Mouse (Mus musculus): ENCODE measurements at regions not wholly inside any gene's neighbourhood (a gene's known extent, or its start where the extent isn't known, plus 50 kb on each side); places are given as distances from the start of the nearest gene placed in this dataset.
A peak's percentile ranks its signal among the peaks of the same experiment; 100 is the strongest.

GRCm38 (mm10) chr12:16185431-16185923 lies 368.8 kb upstream of the Trib2 start:
- no peak for TF ChIP-seq CTCF (IDR thresholded peaks at IDR 0.05; ENCODE audit: borderline replicate concordance, extremely low read depth, insufficient read depth, insufficient read length)
- TF ChIP-seq POLR2A (IDR thresholded peaks at IDR 0.05; ENCODE audit: borderline replicate concordance, extremely low read depth, insufficient read depth, insufficient read length, poor library complexity, severe bottlenecking) = no peak
- peak; percentile 12 for DNase-seq (ENCODE audit: low read depth)

DNA sequence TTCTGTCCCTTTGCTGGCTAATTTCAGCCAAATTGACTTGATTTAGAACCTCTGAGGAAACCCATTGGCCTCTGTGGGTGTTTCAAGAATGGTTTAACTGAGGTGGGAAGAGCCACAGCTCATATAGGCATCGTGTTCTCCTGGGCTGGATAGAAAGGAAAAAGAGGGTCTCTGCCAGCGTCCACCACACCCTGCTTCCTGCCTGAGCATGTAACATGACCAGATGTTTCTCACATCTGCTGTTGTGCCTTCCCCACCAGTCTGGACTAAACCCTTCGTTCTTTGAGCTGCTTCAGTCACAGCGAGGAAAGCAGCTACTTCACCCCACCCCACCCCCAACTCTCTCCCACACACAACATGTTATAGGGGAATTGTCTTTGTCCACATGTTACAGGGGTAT lies 366.3 kb upstream of the Trib2 start:
- TF ChIP-seq CTCF (IDR thresholded peaks at IDR 0.05; ENCODE audit: borderline replicate concordance, extremely low read depth, insufficient read depth, insufficient read length) (no peak), POLR2A (IDR thresholded peaks at IDR 0.05; ENCODE audit: borderline replicate concordance, extremely low read depth, insufficient read depth, insufficient read length, poor library complexity, severe bottlenecking) (no peak)
- no peak for DNase-seq (ENCODE audit: low read depth)

DNA sequence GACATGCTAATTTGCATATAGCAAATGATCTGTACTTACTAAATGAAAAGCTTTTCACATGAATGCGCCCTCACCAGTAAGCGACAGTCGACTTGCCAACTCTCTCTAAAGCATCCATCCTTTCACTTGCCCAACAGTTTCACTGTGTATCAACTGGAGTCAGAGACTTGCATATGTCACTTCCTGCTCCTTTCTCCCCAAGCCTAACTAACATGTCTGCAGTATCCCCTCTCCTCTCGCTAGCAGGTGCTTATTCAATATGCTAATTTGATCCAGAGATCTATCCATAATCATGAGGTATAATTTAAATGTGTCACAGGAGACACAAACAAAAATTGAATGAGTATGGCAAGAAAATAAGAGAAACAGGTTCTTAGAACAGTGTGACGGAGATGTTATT lies 364.9 kb upstream of the Trib2 start:
- DNase-seq (ENCODE audit: low read depth) = peak; percentile 34
- TF ChIP-seq CTCF (IDR thresholded peaks at IDR 0.05; ENCODE audit: borderline replicate concordance, extremely low read depth, insufficient read depth, insufficient read length) (no peak), POLR2A (IDR thresholded peaks at IDR 0.05; ENCODE audit: borderline replicate concordance, extremely low read depth, insufficient read depth, insufficient read length, poor library complexity, severe bottlenecking) (no peak)

DNA sequence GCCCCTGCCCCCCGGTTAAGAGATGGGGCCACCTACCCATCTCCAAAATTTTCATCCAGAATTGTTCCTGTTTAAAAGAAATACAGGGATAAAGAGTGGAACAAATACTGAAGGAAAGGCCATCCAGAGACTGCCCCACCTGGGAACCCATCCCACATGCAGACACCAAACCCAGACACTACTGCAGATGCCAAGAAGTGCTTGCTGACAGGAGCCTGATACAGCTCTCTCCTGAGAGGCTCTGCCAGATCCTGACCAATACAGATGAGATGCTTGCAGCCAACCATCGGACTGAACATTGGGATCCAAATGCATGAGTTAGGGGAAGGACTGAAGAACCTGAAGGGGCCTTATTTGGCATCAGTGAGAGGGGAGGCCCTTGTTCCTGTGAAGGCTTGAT lies 363.2 kb upstream of the Trib2 start:
- no peak for DNase-seq (ENCODE audit: low read depth)
- no peak for TF ChIP-seq CTCF (IDR thresholded peaks at IDR 0.05; ENCODE audit: borderline replicate concordance, extremely low read depth, insufficient read depth, insufficient read length)
- TF ChIP-seq POLR2A (IDR thresholded peaks at IDR 0.05; ENCODE audit: borderline replicate concordance, extremely low read depth, insufficient read depth, insufficient read length, poor library complexity, severe bottlenecking) = no peak

GRCm38 (mm10) chr12:16176326-16176725 lies 359.6 kb upstream of the Trib2 start:
- no peak for TF ChIP-seq POLR2A (IDR thresholded peaks at IDR 0.05; ENCODE audit: borderline replicate concordance, extremely low read depth, insufficient read depth, insufficient read length, poor library complexity, severe bottlenecking)
- no peak for TF ChIP-seq CTCF (IDR thresholded peaks at IDR 0.05; ENCODE audit: borderline replicate concordance, extremely low read depth, insufficient read depth, insufficient read length)
- DNase-seq (ENCODE audit: low read depth) = no peak

DNA sequence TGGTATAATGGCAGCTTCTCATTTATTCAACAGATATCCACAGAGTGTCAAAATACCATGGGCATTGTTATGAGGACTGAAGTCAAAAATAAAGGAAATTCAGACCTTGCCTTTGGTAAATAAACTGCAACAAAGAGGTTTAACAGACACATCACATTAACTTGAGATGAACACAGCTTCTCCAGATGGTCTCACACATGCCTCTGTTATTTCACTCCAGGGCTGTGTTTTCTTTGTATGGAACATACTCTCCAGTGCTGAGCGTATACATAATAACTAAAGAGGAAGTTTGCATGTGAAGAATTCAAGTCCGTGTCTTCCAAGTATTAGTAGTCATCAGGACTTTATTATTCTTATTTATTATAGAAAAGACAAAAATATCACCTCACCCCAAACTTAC lies 355.5 kb upstream of the Trib2 start:
- TF ChIP-seq CTCF (IDR thresholded peaks at IDR 0.05; ENCODE audit: borderline replicate concordance, extremely low read depth, insufficient read depth, insufficient read length) = no peak
- TF ChIP-seq POLR2A (IDR thresholded peaks at IDR 0.05; ENCODE audit: borderline replicate concordance, extremely low read depth, insufficient read depth, insufficient read length, poor library complexity, severe bottlenecking) = no peak
- DNase-seq (ENCODE audit: low read depth) = no peak

GRCm38 (mm10) chr12:16171636-16172035 lies 354.9 kb upstream of the Trib2 start:
- TF ChIP-seq CTCF (IDR thresholded peaks at IDR 0.05; ENCODE audit: borderline replicate concordance, extremely low read depth, insufficient read depth, insufficient read length) (no peak), POLR2A (IDR thresholded peaks at IDR 0.05; ENCODE audit: borderline replicate concordance, extremely low read depth, insufficient read depth, insufficient read length, poor library complexity, severe bottlenecking) (no peak)
- DNase-seq (ENCODE audit: low read depth) = no peak

- TF ChIP-seq POLR2A (IDR thresholded peaks at IDR 0.05; ENCODE audit: borderline replicate concordance, extremely low read depth, insufficient read depth, insufficient read length, poor library complexity, severe bottlenecking) (no peak), CTCF (IDR thresholded peaks at IDR 0.05; ENCODE audit: borderline replicate concordance, extremely low read depth, insufficient read depth, insufficient read length) (no peak)
- no peak for DNase-seq (ENCODE audit: low read depth)
Measured at GRCm38 (mm10) chr12:16169781-16170535, 353.2 kb upstream of the Trib2 start.

GRCm38 (mm10) chr12:16167793-16168343 lies 351.1 kb upstream of the Trib2 start:
- TF ChIP-seq POLR2A (IDR thresholded peaks at IDR 0.05; ENCODE audit: borderline replicate concordance, extremely low read depth, insufficient read depth, insufficient read length, poor library complexity, severe bottlenecking) (no peak), CTCF (IDR thresholded peaks at IDR 0.05; ENCODE audit: borderline replicate concordance, extremely low read depth, insufficient read depth, insufficient read length) (no peak)
- DNase-seq (ENCODE audit: low read depth) = no peak

DNA sequence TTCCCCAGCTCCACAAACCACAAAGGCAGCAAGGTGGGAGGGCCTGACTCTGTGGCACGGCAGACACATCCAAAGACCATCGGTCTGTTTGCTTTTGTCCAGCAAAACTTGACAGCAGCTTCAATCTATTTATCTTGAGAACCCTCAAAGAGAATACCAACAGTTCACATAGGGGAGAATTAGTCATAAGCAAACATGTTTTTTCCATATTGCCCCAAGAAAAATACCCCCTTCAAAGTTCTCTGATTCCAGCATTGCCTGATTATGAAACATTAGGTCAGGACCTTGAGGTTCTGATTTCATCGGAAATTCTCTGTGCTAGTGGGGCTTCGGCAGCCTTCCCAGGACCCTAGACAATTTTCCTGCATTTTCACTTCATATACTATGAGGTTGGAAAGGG lies 348.4 kb upstream of the Trib2 start:
- DNase-seq (ENCODE audit: low read depth) = no peak
- TF ChIP-seq CTCF (IDR thresholded peaks at IDR 0.05; ENCODE audit: borderline replicate concordance, extremely low read depth, insufficient read depth, insufficient read length) = no peak

GRCm38 (mm10) chr12:16161947-16162346 lies 345.2 kb upstream of the Trib2 start:
- DNase-seq (ENCODE audit: low read depth) = no peak
- no peak for TF ChIP-seq CTCF (IDR thresholded peaks at IDR 0.05; ENCODE audit: borderline replicate concordance, extremely low read depth, insufficient read depth, insufficient read length)
- TF ChIP-seq POLR2A (IDR thresholded peaks at IDR 0.05; ENCODE audit: borderline replicate concordance, extremely low read depth, insufficient read depth, insufficient read length, poor library complexity, severe bottlenecking) = no peak

DNA sequence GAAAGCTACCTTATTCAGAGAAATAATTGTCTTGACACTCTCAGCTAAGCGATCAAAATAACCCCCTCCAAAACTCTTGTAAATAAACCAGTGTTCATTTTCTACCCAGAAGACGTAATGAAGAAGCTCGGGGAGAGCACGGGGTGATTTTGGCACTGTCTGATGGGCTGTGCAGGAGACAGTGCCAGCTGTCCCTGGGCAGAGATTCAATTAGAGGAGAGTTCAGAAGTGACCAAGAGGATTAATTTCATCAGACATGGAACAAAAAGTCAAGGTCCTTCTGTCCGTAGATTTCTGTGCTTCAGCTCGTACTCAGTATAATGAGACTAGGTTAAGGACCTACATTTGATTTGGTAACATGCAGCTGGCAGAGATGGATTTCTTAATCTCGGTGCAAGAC lies 341.2 kb upstream of the Trib2 start:
- TF ChIP-seq CTCF (IDR thresholded peaks at IDR 0.05; ENCODE audit: borderline replicate concordance, extremely low read depth, insufficient read depth, insufficient read length) (no peak), POLR2A (IDR thresholded peaks at IDR 0.05; ENCODE audit: borderline replicate concordance, extremely low read depth, insufficient read depth, insufficient read length, poor library complexity, severe bottlenecking) (no peak)
- no peak for DNase-seq (ENCODE audit: low read depth)

Data from brain, embryonic 14.5 days (tissue).